Mouse (Mus musculus) lung, postnatal 14 days (tissue): ENCODE measurements around the gene Aanat.

Source experiments
- DNase-seq: peaks from one replicate; pipeline ENCODE4 v3.0.0; 2021

The Aanat gene

GRCm38 (mm10) chr11:116612554-116612953 lies 26.3 kb downstream of the Aanat start:
- no peak for DNase-seq

DNA sequence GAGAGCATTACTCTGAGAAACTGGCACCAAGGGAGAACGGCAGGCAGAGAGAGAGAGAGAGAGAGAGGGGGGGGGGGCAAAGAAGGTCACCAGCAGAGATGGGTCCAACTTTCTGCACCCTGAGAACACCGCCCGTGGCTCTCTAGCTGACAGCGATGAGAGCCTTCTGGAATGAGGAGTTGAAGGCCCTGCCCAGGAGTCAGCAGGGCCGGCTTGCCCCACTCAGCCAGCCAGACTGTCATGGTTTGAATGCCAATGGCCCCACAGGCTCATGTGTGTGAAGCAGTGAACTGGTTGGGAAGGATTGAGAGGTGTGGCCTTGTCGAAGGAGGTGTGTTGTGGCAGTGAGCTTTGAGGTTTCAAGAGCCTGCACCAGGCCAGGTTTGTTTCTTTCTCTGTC lies 27.0 kb downstream of the Aanat start:
- no peak for DNase-seq

DNA sequence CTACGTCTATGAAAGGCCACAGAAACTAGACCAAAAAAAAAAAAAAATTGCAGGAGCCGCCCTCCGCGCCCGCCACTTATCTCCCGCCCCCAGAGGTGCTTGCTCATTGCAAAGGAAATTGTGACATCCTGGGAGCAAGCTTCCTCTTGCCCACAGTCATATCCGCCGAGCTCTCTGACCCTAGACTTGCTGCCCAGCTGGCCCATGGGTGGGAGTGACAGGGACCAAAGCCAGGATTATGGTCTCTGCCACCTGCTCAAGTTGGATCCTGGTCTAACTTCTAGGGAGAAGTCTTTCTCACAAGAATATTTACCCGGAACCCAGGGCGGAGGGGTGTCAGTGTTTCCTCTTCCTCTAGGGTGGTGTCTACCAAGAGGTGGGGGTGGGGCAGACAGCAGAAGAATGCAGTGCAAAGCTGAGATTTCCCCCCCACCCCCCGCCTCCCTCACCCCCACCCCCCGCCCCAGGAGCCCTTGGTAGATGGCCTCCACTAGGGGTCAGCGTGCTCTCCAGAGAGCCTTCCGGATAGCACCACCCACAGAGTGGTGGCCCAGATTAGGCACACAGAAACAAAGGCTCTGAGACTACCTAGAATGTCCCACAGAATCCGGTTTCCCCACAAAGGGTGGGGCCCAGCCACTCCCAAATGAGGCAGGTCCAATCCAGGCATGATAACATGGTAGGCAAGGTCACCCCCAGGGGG lies 29.7 kb downstream of the Aanat start:
- DNase-seq, result peak; percentile 74

GRCm38 (mm10) chr11:116616438-116617118 lies 30.3 kb downstream of the Aanat start:
- DNase-seq, result no peak

DNA sequence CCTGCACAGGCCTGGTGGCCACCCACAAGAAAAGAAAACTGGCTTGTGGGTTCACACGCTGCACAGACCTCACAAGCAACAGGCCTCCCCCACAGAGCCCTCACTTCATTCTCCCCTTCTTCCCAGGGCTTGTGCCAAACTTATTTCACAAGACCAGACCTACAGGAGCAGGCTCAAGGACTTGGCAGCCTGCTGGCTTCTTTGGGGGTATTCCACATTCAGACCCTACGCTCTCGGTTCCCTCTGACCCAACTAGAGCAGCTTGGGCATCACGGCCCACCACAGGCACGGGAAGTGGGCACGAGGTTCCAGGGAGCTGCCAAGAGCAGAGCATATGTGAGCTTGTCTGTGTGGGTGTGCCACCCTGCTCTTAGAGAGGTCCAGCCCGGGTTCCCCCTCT lies 31.4 kb downstream of the Aanat start:
- DNase-seq, result peak; percentile 57

DNA sequence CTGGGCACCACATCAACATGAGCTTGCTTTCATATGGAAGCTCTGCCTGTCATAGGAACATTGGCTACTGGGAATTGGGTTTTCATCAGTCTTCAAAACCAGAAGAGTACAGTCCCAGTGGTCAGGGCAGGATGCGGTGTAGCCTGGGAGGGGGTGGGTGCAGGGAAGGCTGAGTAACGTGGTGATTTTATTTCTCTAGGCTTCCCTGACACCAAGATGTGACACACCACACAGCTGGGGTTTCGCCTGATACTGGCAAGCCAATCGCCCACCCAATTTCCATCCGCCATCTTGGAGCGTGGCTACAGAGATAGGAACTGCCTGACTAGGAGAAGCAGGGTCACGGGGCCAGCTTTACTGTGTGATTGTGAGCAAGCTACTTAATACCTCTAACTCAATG lies 32.4 kb downstream of the Aanat start:
- no peak for DNase-seq

GRCm38 (mm10) chr11:116619156-116619555 lies 32.9 kb downstream of the Aanat start:
- DNase-seq, result peak; percentile 80

DNA sequence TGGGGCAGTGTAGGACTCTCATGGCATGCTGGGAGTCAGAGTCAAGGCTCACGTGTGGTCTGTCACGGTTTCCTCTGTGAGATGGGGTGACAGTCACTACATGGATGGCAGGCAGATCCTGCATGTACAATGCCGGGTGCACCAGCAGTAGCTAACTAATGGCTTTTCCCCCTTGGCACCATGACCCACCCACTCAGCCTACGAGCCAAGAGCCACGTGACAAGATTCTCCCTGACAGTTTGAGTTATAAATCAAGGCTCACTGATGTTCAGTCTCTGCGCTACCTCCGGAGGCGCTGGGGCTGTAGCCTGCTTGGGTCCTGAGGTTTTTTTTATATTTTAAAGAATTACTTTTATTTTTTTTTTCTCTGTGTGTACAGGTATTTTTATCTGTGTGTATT lies 33.3 kb downstream of the Aanat start:
- DNase-seq, result no peak

GRCm38 (mm10) chr11:116620073-116620472 lies 33.8 kb downstream of the Aanat start:
- DNase-seq, result peak; percentile 60

- DNase-seq, result peak; percentile 33
These were observed 34.5 kb downstream of the Aanat start for GRCm38 (mm10) chr11:116620559-116621253.

DNA sequence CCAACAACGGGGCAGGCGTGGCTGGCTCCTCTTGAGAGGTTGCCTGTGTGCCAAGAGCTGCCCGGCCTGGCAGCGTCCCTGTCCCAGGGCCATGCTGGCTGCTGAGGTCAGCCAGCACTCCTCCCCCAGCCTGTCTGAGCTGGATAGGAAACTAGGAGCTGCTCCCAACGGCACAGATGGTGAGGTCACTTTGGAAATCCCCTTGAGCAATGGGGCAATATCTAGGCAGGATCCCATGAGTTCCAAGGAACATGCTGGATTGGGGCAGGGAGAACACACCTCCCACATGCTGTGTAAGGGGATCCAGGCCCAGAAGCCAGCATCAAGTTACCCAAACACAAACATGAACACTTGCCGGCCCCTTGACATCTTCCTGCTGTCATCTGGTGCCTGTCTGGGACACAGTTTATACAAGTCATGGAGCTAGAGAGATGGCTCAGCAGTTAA lies 35.0 kb downstream of the Aanat start:
- DNase-seq, result peak; percentile 88

- no peak for DNase-seq
These were observed 37.3 kb downstream of the Aanat start for GRCm38 (mm10) chr11:116623281-116624124.

DNA sequence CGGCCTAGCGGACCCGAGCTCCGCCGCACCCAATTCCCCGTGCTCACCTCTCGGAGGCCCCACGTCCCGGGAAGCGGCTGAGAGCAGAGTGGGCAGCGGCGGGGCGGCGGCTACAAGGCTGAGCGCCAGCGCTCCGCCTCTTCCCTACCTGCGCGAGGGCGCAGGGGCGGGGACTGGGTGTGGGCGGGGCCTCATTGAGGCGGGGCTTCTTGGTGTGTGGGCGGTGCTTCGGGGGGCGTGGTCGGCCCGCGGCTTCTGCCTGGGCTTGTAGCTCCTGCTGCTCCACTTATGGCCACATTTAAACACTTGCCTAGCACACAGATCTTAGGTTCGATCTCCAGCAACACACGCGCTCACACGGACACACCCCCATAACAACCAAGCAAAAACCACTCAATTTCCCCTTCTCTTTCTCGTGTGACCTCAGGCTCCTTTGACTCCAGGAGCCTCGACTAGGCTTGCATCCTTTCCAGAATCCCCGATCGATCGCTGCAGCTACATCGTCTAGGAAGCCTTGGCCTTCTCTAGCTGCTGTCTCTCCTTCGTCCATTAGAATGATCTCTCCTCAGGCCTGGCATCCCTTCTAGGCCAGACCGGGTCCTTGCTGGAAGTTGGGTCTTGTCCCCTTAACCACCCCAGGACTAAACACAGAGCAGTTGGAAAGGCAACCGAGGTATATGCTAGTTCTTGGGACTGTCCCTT lies 38.0 kb downstream of the Aanat start:
- peak; percentile 88 for DNase-seq

DNA sequence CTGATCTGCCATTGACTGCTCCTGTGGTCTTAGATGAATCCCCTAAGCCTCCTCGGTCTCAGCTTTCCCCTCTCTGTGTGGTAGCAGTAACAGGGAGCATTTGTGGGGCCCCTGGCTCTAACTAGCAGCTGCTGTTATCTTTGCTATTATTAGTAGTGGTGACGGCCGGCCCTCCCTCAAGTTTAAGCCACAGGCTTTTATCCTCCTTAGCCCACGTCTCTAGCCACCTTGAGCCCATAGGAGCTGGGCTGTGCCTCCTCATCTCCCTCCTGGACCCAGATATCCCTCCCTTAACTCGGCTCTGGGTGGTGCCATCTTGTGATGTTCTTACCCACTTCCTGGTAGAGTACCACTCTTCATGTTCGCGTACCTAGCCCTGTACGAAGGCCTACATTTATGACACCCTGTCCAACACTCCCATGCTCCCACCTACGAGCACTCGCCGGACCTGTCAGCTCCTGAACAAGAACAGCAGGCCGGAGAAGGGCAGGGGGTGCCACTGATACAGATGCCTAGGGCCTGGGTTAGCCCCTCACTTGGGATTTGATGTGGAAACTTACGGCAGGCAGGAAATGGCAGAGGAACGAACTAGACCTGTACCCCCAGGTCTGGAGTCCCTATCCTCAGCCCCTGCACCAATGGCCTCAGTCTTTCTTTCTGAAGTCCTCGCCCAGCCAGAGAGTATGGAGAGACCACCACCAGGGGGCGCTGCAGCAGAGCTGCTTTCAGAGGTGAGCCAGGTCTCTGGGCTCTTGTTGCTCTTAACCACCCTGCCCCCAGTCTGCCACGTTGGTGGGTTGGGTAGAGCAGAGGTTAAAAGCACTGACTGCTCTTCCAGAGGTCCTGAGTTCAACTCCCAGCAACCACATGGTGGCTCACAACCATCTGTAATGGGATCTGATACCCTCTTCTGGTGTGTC lies 39.1 kb downstream of the Aanat start:
- DNase-seq, result peak; percentile 72

DNA sequence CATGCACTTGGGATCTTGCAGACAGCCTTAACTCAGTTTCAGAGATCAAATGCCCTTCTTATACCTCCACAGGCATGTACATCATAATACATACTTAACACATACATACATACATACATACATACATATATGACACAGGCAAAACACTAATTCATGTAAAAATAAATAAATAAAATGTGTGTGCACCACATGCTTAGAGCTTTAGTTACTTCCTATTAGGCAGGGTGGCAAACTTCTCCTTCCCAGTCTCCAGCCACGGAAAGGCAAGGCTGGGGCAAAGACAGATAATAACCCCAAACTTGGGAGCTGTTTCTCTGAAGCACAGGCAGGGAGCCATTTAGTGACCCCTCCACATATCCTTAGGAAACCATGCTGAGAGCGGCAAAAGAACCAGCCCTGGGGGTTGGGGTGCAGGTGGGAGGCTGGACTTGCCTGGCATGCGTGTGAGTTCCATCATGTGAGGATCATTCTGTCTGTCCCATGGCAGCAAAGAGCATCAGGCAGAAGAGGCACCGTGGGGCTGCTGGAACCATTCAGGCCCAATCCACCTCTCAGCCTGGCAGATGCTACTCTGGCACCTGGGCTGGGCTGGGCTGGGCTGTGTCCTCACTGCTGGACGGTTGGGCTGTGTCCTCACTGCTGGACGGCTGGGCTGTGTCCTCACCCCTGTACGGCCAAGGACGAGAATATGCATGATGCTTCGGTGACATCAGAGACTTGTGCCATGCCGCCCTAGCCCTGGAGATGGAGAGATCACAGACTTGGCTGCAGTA lies 40.3 kb downstream of the Aanat start, which contains the start of gene Rhbdf2:
Rhbdf2 (minus strand) TSS at position 721 of the 773 bp plus-strand sequence.
- DNase-seq, result no peak

- peak; percentile 70 for DNase-seq
These were observed 41.1 kb downstream of the Aanat start for GRCm38 (mm10) chr11:116627072-116628020.

GRCm38 (mm10) chr11:116628712-116629111 lies 42.5 kb downstream of the Aanat start:
- peak; percentile 94 for DNase-seq

- no peak for DNase-seq
These were observed 43.2 kb downstream of the Aanat start for GRCm38 (mm10) chr11:116629472-116629871.
